Mouse (Mus musculus): ENCODE results near the gene Aff3. TPM values are rescaled to one million over a fixed set of nuclear protein-coding genes. Genes with fewer than 3 reads are reported as not detected.

Aff3 gene
- polyA plus RNA-seq, 1 experiment = 1.3 TPM

GRCm38 (mm10) chr1:38512258-38513081 is 152.3 kb downstream of the Aff3 start:
- Histone ChIP-seq H3K4me3 (ENCODE audit: insufficient read depth, low read depth, low read length) (no peak overlapping the region), H3K27ac (replicated peaks; ENCODE audit: low read depth, low read length) (no peak overlapping the region), H3K4me1 (ENCODE audit: control insufficient read depth, insufficient read depth, insufficient read length, low read length) (peaks cover 21% of the 10 kb centered on the region)

- no peak overlapping the region for H3K4me3 ChIP-seq (ENCODE audit: insufficient read depth, low read depth, low read length)
- H3K4me1 ChIP-seq (ENCODE audit: control insufficient read depth, insufficient read depth, insufficient read length, low read length) = peaks cover 16% of the 10 kb centered on the region
- no peak overlapping the region for H3K27ac ChIP-seq (replicated peaks; ENCODE audit: low read depth, low read length)
These were observed 153.7 kb downstream of the Aff3 start for GRCm38 (mm10) chr1:38511076-38511475.

GRCm38 (mm10) chr1:38509301-38509700 is 155.5 kb downstream of the Aff3 start:
- Histone ChIP-seq H3K4me1 (ENCODE audit: control insufficient read depth, insufficient read depth, insufficient read length, low read length) (peaks cover 7% of the 10 kb centered on the region), H3K27ac (replicated peaks; ENCODE audit: low read depth, low read length) (no peak overlapping the region), H3K4me3 (ENCODE audit: insufficient read depth, low read depth, low read length) (no peak overlapping the region)

- H3K4me1 ChIP-seq (ENCODE audit: control insufficient read depth, insufficient read depth, insufficient read length, low read length) = peaks cover under 1% of the 10 kb centered on the region
- no peak overlapping the region for H3K4me3 ChIP-seq (ENCODE audit: insufficient read depth, low read depth, low read length)
- no peak overlapping the region for H3K27ac ChIP-seq (replicated peaks; ENCODE audit: low read depth, low read length)
These were observed 157.0 kb downstream of the Aff3 start for GRCm38 (mm10) chr1:38507636-38508179.

GRCm38 (mm10) chr1:38506396-38506795 is 158.4 kb downstream of the Aff3 start:
- Histone ChIP-seq H3K4me3 (ENCODE audit: insufficient read depth, low read depth, low read length) (no peak overlapping the region), H3K27ac (replicated peaks; ENCODE audit: low read depth, low read length) (no peak overlapping the region), H3K4me1 (ENCODE audit: control insufficient read depth, insufficient read depth, insufficient read length, low read length) (no peaks in the 10 kb centered on the region; the same call in 1 of the 2 replicates)

- H3K4me3 ChIP-seq (ENCODE audit: insufficient read depth, low read depth, low read length) = no peak overlapping the region
- H3K27ac ChIP-seq (replicated peaks; ENCODE audit: low read depth, low read length) = no peak overlapping the region
- H3K4me1 ChIP-seq (ENCODE audit: control insufficient read depth, insufficient read depth, insufficient read length, low read length) = no peaks in the 10 kb centered on the region; the same call in 1 of the 2 replicates
These were observed 161.2 kb downstream of the Aff3 start for GRCm38 (mm10) chr1:38503431-38504089.

GRCm38 (mm10) chr1:38502797-38503196 is 162.0 kb downstream of the Aff3 start:
- Histone ChIP-seq H3K27ac (replicated peaks; ENCODE audit: low read depth, low read length) (no peak overlapping the region), H3K4me3 (ENCODE audit: insufficient read depth, low read depth, low read length) (no peak overlapping the region)

GRCm38 (mm10) chr1:38501231-38501630 is 163.5 kb downstream of the Aff3 start:
- Histone ChIP-seq H3K4me3 (ENCODE audit: insufficient read depth, low read depth, low read length) (no peak overlapping the region), H3K27ac (replicated peaks; ENCODE audit: low read depth, low read length) (no peak overlapping the region)

More at GRCm38 (mm10) chr1:38502797-38503196, 162.0 kb downstream of the Aff3 start:
- H3K4me1 ChIP-seq (ENCODE audit: control insufficient read depth, insufficient read depth, insufficient read length, low read length) = no peaks in the 10 kb centered on the region; the same call in 1 of the 2 replicates

GRCm38 (mm10) chr1:38499500-38499899 is 165.3 kb downstream of the Aff3 start:
- Histone ChIP-seq H3K4me1 (ENCODE audit: control insufficient read depth, insufficient read depth, insufficient read length, low read length) (no peaks in the 10 kb centered on the region), H3K4me3 (ENCODE audit: insufficient read depth, low read depth, low read length) (no peak overlapping the region), H3K27ac (replicated peaks; ENCODE audit: low read depth, low read length) (no peak overlapping the region)

More at GRCm38 (mm10) chr1:38501231-38501630, 163.5 kb downstream of the Aff3 start:
- H3K4me1 ChIP-seq (ENCODE audit: control insufficient read depth, insufficient read depth, insufficient read length, low read length) = no peaks in the 10 kb centered on the region

GRCm38 (mm10) chr1:38497576-38497975 is 167.2 kb downstream of the Aff3 start:
- Histone ChIP-seq H3K4me3 (ENCODE audit: insufficient read depth, low read depth, low read length) (no peak overlapping the region), H3K4me1 (ENCODE audit: control insufficient read depth, insufficient read depth, insufficient read length, low read length) (no peaks in the 10 kb centered on the region), H3K27ac (replicated peaks; ENCODE audit: low read depth, low read length) (no peak overlapping the region)

GRCm38 (mm10) chr1:38496886-38497528 is 167.7 kb downstream of the Aff3 start:
- Histone ChIP-seq H3K4me1 (ENCODE audit: control insufficient read depth, insufficient read depth, insufficient read length, low read length) (no peaks in the 10 kb centered on the region), H3K4me3 (ENCODE audit: insufficient read depth, low read depth, low read length) (no peak overlapping the region), H3K27ac (replicated peaks; ENCODE audit: low read depth, low read length) (no peak overlapping the region)

GRCm38 (mm10) chr1:38495284-38495683 is 169.5 kb downstream of the Aff3 start:
- Histone ChIP-seq H3K4me1 (ENCODE audit: control insufficient read depth, insufficient read depth, insufficient read length, low read length) (no peaks in the 10 kb centered on the region), H3K4me3 (ENCODE audit: insufficient read depth, low read depth, low read length) (no peak overlapping the region), H3K27ac (replicated peaks; ENCODE audit: low read depth, low read length) (no peak overlapping the region)

- Histone ChIP-seq H3K4me3 (ENCODE audit: insufficient read depth, low read depth, low read length) (no peak overlapping the region), H3K4me1 (ENCODE audit: control insufficient read depth, insufficient read depth, insufficient read length, low read length) (no peaks in the 10 kb centered on the region), H3K27ac (replicated peaks; ENCODE audit: low read depth, low read length) (no peak overlapping the region)
These were observed 175.0 kb downstream of the Aff3 start for GRCm38 (mm10) chr1:38489733-38490132.

- H3K27ac ChIP-seq (replicated peaks; ENCODE audit: low read depth, low read length) = no peak overlapping the region
These were observed 176.0 kb downstream of the Aff3 start for GRCm38 (mm10) chr1:38488667-38489210.

GRCm38 (mm10) chr1:38487884-38488283 is 176.9 kb downstream of the Aff3 start:
- Histone ChIP-seq H3K4me3 (ENCODE audit: insufficient read depth, low read depth, low read length) (no peak overlapping the region), H3K4me1 (ENCODE audit: control insufficient read depth, insufficient read depth, insufficient read length, low read length) (no peaks in the 10 kb centered on the region)

More at GRCm38 (mm10) chr1:38488667-38489210, 176.0 kb downstream of the Aff3 start:
- Histone ChIP-seq H3K4me3 (ENCODE audit: insufficient read depth, low read depth, low read length) (no peak overlapping the region), H3K4me1 (ENCODE audit: control insufficient read depth, insufficient read depth, insufficient read length, low read length) (no peaks in the 10 kb centered on the region)

More at GRCm38 (mm10) chr1:38487884-38488283, 176.9 kb downstream of the Aff3 start:
- no peak overlapping the region for H3K27ac ChIP-seq (replicated peaks; ENCODE audit: low read depth, low read length)

Measured in brown adipose tissue, adult 24 weeks (tissue).